Mouse (Mus musculus) limb, embryonic 14.5 days (tissue): ENCODE results near the gene Dennd1a. TPM values are rescaled to one million over a fixed set of nuclear protein-coding genes. Genes with fewer than 3 reads are reported as not detected.

Experiments
- ATAC-seq: fragments of 200-750 bp; cut with Nextera tagmentation; 2 replicates; pipeline ENCODE4 v1.8.0; 2017; ENCODE audit warnings: low read depth, moderate number of reproducible peaks, moderate TSS enrichment; ENCODE audit not compliant: low FRiP score
- DNase-seq: peaks from one replicate; pipeline ENCODE4 v3.0.0-alpha.2; 2015; ENCODE audit warnings: low spot score
- H3K27ac ChIP-seq: fragments of 300-500 bp; sonication (generic); replicated peaks from 2 replicates; pipeline ENCODE4 v1.5.1; 2014; ENCODE audit warnings: low read depth, mild to moderate bottlenecking, low read length, moderate library complexity, mixed read lengths
- H3K27me3 ChIP-seq: fragments of 300-500 bp; sonication (generic); 2 replicates; pipeline ENCODE4 v1.6.1; 2014; ENCODE audit warnings: low read length, mixed read lengths; ENCODE audit not compliant: control insufficient read depth, insufficient read depth
- H3K36me3 ChIP-seq: fragments of 300-500 bp; sonication (generic); 2 replicates; pipeline ENCODE4 v1.6.1; 2014; ENCODE audit warnings: mild to moderate bottlenecking, low read length, moderate library complexity, mixed read lengths; ENCODE audit not compliant: control insufficient read depth, insufficient read depth
- H3K4me1 ChIP-seq: fragments of 300-500 bp; sonication (generic); 2 replicates; pipeline ENCODE4 v1.6.1; 2014; ENCODE audit warnings: antibody characterized with exemption, low read length, mixed read lengths; ENCODE audit not compliant: control insufficient read depth, insufficient read depth
- H3K4me2 ChIP-seq: fragments of 300-500 bp; sonication (generic); replicated peaks from 2 replicates; pipeline ENCODE4 v1.6.1; 2014; ENCODE audit warnings: low read depth, mild to moderate bottlenecking, low read length, moderate library complexity; ENCODE audit not compliant: severe bottlenecking
- H3K4me3 ChIP-seq: fragments of 300-500 bp; sonication (generic); replicated peaks from 2 replicates; pipeline ENCODE4 v1.5.1; 2014; ENCODE audit warnings: low read length
- H3K9ac ChIP-seq: fragments of 300-500 bp; sonication (generic); 2 replicates; pipeline ENCODE4 v1.6.1; 2014; ENCODE audit warnings: mild to moderate bottlenecking, low read depth, low read length, moderate library complexity; ENCODE audit not compliant: severe bottlenecking
- H3K9me3 ChIP-seq: fragments of 300-500 bp; sonication (generic); 2 replicates; pipeline ENCODE4 v1.6.1; 2016; ENCODE audit warnings: low read length; ENCODE audit not compliant: control insufficient read depth
- POLR2A ChIP-seq: fragments of 200-500 bp; IDR thresholded peaks from 2 replicates; pipeline ENCODE4 v1.8.0; 2012; ENCODE audit warnings: inconsistent platforms, mild to moderate bottlenecking, moderate library complexity, borderline replicate concordance; ENCODE audit not compliant: insufficient read depth, insufficient read length; ENCODE audit errors: extremely low read depth
- WGBS: fragments of 180-500 bp; shearing (Covaris S2); extraction: QIAGEN DNeasy Blood & Tissue Kit; methylation state at CpG from one replicate; pipeline ENCODE4 v1.1.7; 2014; 5-methylcytosine and 5-hydroxymethylcytosine counted together
- polyA plus RNA-seq, 2 experiments: library from polyadenylated mRNA; depleted of rRNA in 1 of 2; stranded (reverse) in 1 of 2; unstranded in 1 of 2; fragments of >200 nt; fragmentation: Nextera tagmentation in 1 of 2; extraction: Ambion mirVana in 1 of 2; gene quantifications; 2 replicates each; pipeline versions ENCODE4 v1.2.1 to v1.2.3; 2012 to 2014

The Dennd1a gene
- polyA plus RNA-seq, 2 experiments, result 11.8 to 22.9 TPM

GRCm38 (mm10) chr2:38184977-38185376, 102.2 kb downstream of the Dennd1a start:
- H3K27me3 ChIP-seq, result no peaks in the 10 kb centered on the region
- no peak overlapping the region for H3K4me2 ChIP-seq
- no peaks in the 10 kb centered on the region for H3K36me3 ChIP-seq
- no peak overlapping the region for H3K27ac ChIP-seq
- ATAC-seq, result no peak
- H3K9me3 ChIP-seq, result no peaks in the 10 kb centered on the region
- H3K9ac ChIP-seq, result no peak overlapping the region
- no peaks in the 10 kb centered on the region for H3K4me1 ChIP-seq
- WGBS, result 88% methylated on average over 3 of the region's 3 CpGs
- H3K4me3 ChIP-seq, result no peak overlapping the region
- no peak for TF ChIP-seq POLR2A
- no peak for DNase-seq

- 53% methylated on average over 1 of the region's 1 CpGs for WGBS
- ATAC-seq, result no peak
Measured at GRCm38 (mm10) chr2:38183881-38184280, 103.3 kb downstream of the Dennd1a start.

GRCm38 (mm10) chr2:38182283-38182682, 104.9 kb downstream of the Dennd1a start:
- H3K4me2 ChIP-seq, result no peak overlapping the region
- no peak for ATAC-seq
- H3K4me1 ChIP-seq, result no peaks in the 10 kb centered on the region
- H3K4me3 ChIP-seq, result no peak overlapping the region
- H3K36me3 ChIP-seq, result no peaks in the 10 kb centered on the region
- TF ChIP-seq POLR2A, result no peak
- 73% methylated on average over 1 of the region's 1 CpGs for WGBS
- H3K27me3 ChIP-seq, result no peaks in the 10 kb centered on the region
- H3K9ac ChIP-seq, result no peak overlapping the region
- H3K9me3 ChIP-seq, result no peaks in the 10 kb centered on the region
- H3K27ac ChIP-seq, result no peak overlapping the region
- DNase-seq, result no peak

More at GRCm38 (mm10) chr2:38183881-38184280, 103.3 kb downstream of the Dennd1a start:
- Histone ChIP-seq H3K4me2 (no peak overlapping the region), H3K27ac (no peak overlapping the region), H3K36me3 (no peaks in the 10 kb centered on the region), H3K4me3 (no peak overlapping the region), H3K9ac (no peak overlapping the region), H3K9me3 (no peaks in the 10 kb centered on the region), H3K4me1 (no peaks in the 10 kb centered on the region), H3K27me3 (no peaks in the 10 kb centered on the region)
- DNase-seq, result no peak
- no peak for TF ChIP-seq POLR2A

GRCm38 (mm10) chr2:38177583-38177978, 109.6 kb downstream of the Dennd1a start:
- no peaks in the 10 kb centered on the region for H3K27me3 ChIP-seq

GRCm38 (mm10) chr2:38176870-38177582, 110.2 kb downstream of the Dennd1a start:
- Histone ChIP-seq H3K4me1 (no peaks in the 10 kb centered on the region), H3K9me3 (no peaks in the 10 kb centered on the region), H3K4me3 (no peak overlapping the region), H3K27ac (no peak overlapping the region), H3K27me3 (no peaks in the 10 kb centered on the region), H3K9ac (no peak overlapping the region), H3K36me3 (no peaks in the 10 kb centered on the region), H3K4me2 (no peak overlapping the region)
- TF ChIP-seq POLR2A, result no peak
- DNase-seq, result no peak
- 87% methylated on average over 4 of the region's 4 CpGs for WGBS
- no peak for ATAC-seq

More at GRCm38 (mm10) chr2:38177583-38177978, 109.6 kb downstream of the Dennd1a start:
- DNase-seq (no peak), ATAC-seq (no peak)
- no peaks in the 10 kb centered on the region for H3K9me3 ChIP-seq
- no peak for TF ChIP-seq POLR2A
- H3K4me2 ChIP-seq, result no peak overlapping the region
- no peaks in the 10 kb centered on the region for H3K4me1 ChIP-seq
- no peak overlapping the region for H3K27ac ChIP-seq
- H3K36me3 ChIP-seq, result no peaks in the 10 kb centered on the region
- no peak overlapping the region for H3K9ac ChIP-seq
- H3K4me3 ChIP-seq, result no peak overlapping the region

GRCm38 (mm10) chr2:38175276-38175675, 111.9 kb downstream of the Dennd1a start:
- Histone ChIP-seq H3K9me3 (no peaks in the 10 kb centered on the region), H3K4me1 (no peaks in the 10 kb centered on the region), H3K4me3 (no peak overlapping the region), H3K36me3 (no peaks in the 10 kb centered on the region), H3K27ac (no peak overlapping the region), H3K9ac (no peak overlapping the region), H3K4me2 (no peak overlapping the region), H3K27me3 (no peaks in the 10 kb centered on the region)
- ATAC-seq, result no peak
- no peak for TF ChIP-seq POLR2A
- DNase-seq, result no peak
